Mouse (Mus musculus): ENCODE data around the gene Naa16. TPM values are rescaled to one million over a fixed set of nuclear protein-coding genes. Genes with fewer than 3 reads are reported as not detected.
"Not testable (repeated sequence)": the region's sequence is repeated elsewhere in the genome, so short reads cannot be mapped to it uniquely, and the experiment has no call there.

The Naa16 gene
- polyA plus RNA-seq (2015; fragmentation: Nextera tagmentation; extraction: Ambion mirVana) = 16.7 and 16.8 TPM in 2 replicates

GRCm38 (mm10) chr14:79390265-79390926, at the start of gene Naa16:
Naa16 (minus strand) TSS chr14:79390778.
- no peaks in the 10 kb centered on the region for H3K4me1 ChIP-seq (replicated peaks; ENCODE audit: control insufficient read depth, insufficient read depth, low read length)
- peaks cover 4% of the 10 kb centered on the region for H3K36me3 ChIP-seq (ENCODE audit: control insufficient read depth, insufficient read depth)
- peak; percentile 93 for ATAC-seq
- peak within 1 kb of the TSS; percentile 86 for H3K4me3 ChIP-seq (ENCODE audit: low read depth, low read length)
- peak within 1 kb of the TSS; percentile 76 for H3K9ac ChIP-seq (ENCODE audit: low read depth, low read length)
- under 1% methylated on average over 66 of the region's 71 CpGs for WGBS
- H3K27ac ChIP-seq (ENCODE audit: low read depth, low read length) = peak within 1 kb of the TSS; percentile 86
- no peaks in the 10 kb centered on the region for H3K27me3 ChIP-seq (replicated peaks; ENCODE audit: control insufficient read depth, insufficient read depth, low read length)
- peak; percentile 78 for TF ChIP-seq CTCF (IDR thresholded peaks at IDR 0.05; ENCODE audit: low read depth)
- H3K4me2 ChIP-seq (replicated peaks; ENCODE audit: low read depth) = peak within 1 kb of the TSS; percentile 72
- H3K9me3 ChIP-seq (ENCODE audit: control insufficient read depth) = no peaks in the 10 kb centered on the region

DNA sequence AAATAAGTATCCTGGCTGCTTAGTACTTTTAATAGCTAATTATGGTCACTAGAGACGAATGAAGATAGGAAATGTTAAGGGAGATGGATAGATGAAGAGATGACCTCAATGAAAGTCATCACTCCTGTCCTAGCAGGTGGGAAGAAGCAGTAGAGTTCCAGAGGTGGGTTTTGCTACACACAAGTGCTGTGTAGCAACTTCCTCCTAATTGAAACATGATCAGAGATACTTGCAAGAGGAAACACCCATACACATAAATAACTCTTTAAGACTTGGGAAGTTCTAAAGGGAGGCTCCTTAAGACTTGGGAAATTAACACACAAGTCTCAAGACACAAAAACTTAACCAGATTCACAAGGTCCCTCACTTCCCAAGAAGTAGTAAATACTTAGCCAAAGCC, 43.5 kb upstream of the Naa16 start:
- no peak overlapping the region for H3K4me2 ChIP-seq (replicated peaks; ENCODE audit: low read depth)
- no peak for ATAC-seq
- 89% methylated on average over 1 of the region's 1 CpGs for WGBS
- H3K36me3 ChIP-seq (ENCODE audit: control insufficient read depth, insufficient read depth) = no peaks in the 10 kb centered on the region
- no peak overlapping the region for H3K4me3 ChIP-seq (ENCODE audit: low read depth, low read length)
- H3K27me3 ChIP-seq (replicated peaks; ENCODE audit: control insufficient read depth, insufficient read depth, low read length) = no peaks in the 10 kb centered on the region
- no peak overlapping the region for H3K27ac ChIP-seq (ENCODE audit: low read depth, low read length)
- no peak overlapping the region for H3K9ac ChIP-seq (ENCODE audit: low read depth, low read length)
- H3K4me1 ChIP-seq (replicated peaks; ENCODE audit: control insufficient read depth, insufficient read depth, low read length) = no peaks in the 10 kb centered on the region
- no peaks in the 10 kb centered on the region for H3K9me3 ChIP-seq (ENCODE audit: control insufficient read depth)
- TF ChIP-seq CTCF (IDR thresholded peaks at IDR 0.05; ENCODE audit: low read depth) = no peak

DNA sequence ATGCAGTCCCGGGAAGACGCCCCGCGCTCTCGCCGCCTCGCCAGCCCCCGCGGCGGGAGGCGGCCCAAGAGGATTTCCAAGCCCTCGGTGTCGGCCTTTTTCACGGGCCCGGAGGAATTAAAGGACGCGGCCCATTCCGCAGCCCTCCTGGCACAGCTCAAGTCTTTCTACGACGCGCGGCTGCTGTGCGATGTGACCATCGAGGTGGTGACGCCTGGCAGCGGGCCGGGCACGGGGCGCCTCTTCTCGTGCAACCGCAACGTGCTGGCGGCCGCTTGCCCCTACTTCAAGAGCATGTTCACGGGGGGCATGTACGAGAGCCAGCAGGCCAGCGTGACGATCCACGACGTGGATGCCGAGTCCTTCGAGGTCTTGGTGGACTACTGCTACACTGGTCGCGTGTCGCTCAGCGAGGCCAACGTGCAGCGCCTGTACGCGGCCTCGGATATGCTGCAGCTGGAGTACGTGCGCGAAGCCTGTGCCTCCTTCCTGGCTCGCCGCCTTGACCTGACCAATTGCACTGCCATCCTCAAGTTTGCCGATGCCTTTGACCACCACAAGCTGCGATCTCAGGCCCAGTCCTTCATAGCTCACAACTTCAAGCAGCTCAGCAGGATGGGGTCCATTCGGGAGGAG, 36.3 kb upstream of the Naa16 start:
- peak; percentile 52 for ATAC-seq

GRCm38 (mm10) chr14:79425979-79426729, 35.6 kb upstream of the Naa16 start, which contains the start of gene Kbtbd7:
Kbtbd7 (plus strand) TSS chr14:79426511.
- peaks cover 8% of the 10 kb centered on the region; the same call in 1 of the 2 replicates for H3K36me3 ChIP-seq (ENCODE audit: control insufficient read depth, insufficient read depth)
- H3K27me3 ChIP-seq (replicated peaks; ENCODE audit: control insufficient read depth, insufficient read depth, low read length) = no peaks in the 10 kb centered on the region
- H3K4me1 ChIP-seq (replicated peaks; ENCODE audit: control insufficient read depth, insufficient read depth, low read length) = no peaks in the 10 kb centered on the region
- peak; percentile 100 for ATAC-seq
- H3K27ac ChIP-seq (ENCODE audit: low read depth, low read length) = peak within 1 kb of the TSS; percentile 74
- peak within 1 kb of the TSS; percentile 52 for H3K4me2 ChIP-seq (replicated peaks; ENCODE audit: low read depth)
- H3K4me3 ChIP-seq (ENCODE audit: low read depth, low read length) = peak within 1 kb of the TSS; percentile 36
- WGBS = under 1% methylated on average over 44 of the region's 44 CpGs
- no peak for TF ChIP-seq CTCF (IDR thresholded peaks at IDR 0.05; ENCODE audit: low read depth)
- no peak within 1 kb of the TSS for H3K9ac ChIP-seq (ENCODE audit: low read depth, low read length)
- no peaks in the 10 kb centered on the region for H3K9me3 ChIP-seq (ENCODE audit: control insufficient read depth)

More for the DNA sequence above, 36.3 kb upstream of the Naa16 start:
- H3K4me1 ChIP-seq (replicated peaks; ENCODE audit: control insufficient read depth, insufficient read depth, low read length); H3K27me3 ChIP-seq (replicated peaks; ENCODE audit: control insufficient read depth, insufficient read depth, low read length); H3K9ac ChIP-seq (ENCODE audit: low read depth, low read length); H3K9me3 ChIP-seq (ENCODE audit: control insufficient read depth); H3K36me3 ChIP-seq (ENCODE audit: control insufficient read depth, insufficient read depth): not testable (repeated sequence)
- Histone ChIP-seq H3K27ac (ENCODE audit: low read depth, low read length) (peak overlapping the region; percentile 74), H3K4me2 (replicated peaks; ENCODE audit: low read depth) (peak overlapping the region; percentile 52), H3K4me3 (ENCODE audit: low read depth, low read length) (peak overlapping the region; percentile 36)
- 48% methylated on average over 7 of the region's 59 CpGs for WGBS

DNA sequence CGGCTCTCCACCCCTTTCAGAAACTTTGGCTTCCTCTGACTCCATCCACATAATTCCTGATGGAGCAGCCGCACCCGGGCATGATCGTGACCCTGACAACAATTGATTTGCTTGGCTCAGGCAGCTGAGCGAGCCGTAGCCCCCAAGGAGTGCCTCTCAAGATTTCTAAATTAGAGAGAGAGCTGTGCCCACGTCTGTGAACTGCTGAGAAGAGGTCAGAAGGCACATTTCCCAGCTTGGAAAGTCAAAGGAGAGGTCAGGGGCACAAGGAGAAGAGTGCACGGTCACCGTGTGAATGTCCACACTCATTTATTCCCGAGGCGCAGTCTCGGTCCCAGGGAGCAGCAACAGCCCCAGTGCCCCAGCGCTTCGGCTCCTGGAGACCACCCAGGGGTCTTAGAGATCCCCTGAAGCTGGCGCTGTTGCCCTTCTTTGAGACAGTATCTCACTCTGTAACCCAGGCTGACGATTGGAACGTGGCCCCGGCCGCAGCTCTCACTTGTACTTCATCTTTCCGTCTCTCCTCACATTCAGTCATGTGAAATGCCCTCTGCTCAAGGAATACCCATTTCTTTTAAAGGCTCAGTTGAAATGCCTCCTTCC, 29.6 kb upstream of the Naa16 start:
- Histone ChIP-seq H3K36me3 (ENCODE audit: control insufficient read depth, insufficient read depth) (peaks cover 16% of the 10 kb centered on the region), H3K27ac (ENCODE audit: low read depth, low read length) (no peak overlapping the region), H3K9me3 (ENCODE audit: control insufficient read depth) (no peaks in the 10 kb centered on the region), H3K4me1 (replicated peaks; ENCODE audit: control insufficient read depth, insufficient read depth, low read length) (no peaks in the 10 kb centered on the region), H3K27me3 (replicated peaks; ENCODE audit: control insufficient read depth, insufficient read depth, low read length) (no peaks in the 10 kb centered on the region), H3K4me2 (replicated peaks; ENCODE audit: low read depth) (no peak overlapping the region), H3K9ac (ENCODE audit: low read depth, low read length) (no peak overlapping the region), H3K4me3 (ENCODE audit: low read depth, low read length) (no peak overlapping the region)
- no peak for ATAC-seq
- TF ChIP-seq CTCF (IDR thresholded peaks at IDR 0.05; ENCODE audit: low read depth) = no peak
- 73% methylated on average over 20 of the region's 20 CpGs for WGBS

- Histone ChIP-seq H3K4me2 (replicated peaks; ENCODE audit: low read depth) (no peak overlapping the region), H3K36me3 (ENCODE audit: control insufficient read depth, insufficient read depth) (peaks cover 25% of the 10 kb centered on the region; the same call in 1 of the 2 replicates), H3K27me3 (replicated peaks; ENCODE audit: control insufficient read depth, insufficient read depth, low read length) (no peaks in the 10 kb centered on the region), H3K27ac (ENCODE audit: low read depth, low read length) (no peak overlapping the region), H3K4me1 (replicated peaks; ENCODE audit: control insufficient read depth, insufficient read depth, low read length) (no peaks in the 10 kb centered on the region), H3K9me3 (ENCODE audit: control insufficient read depth) (no peaks in the 10 kb centered on the region), H3K4me3 (ENCODE audit: low read depth, low read length) (no peak overlapping the region), H3K9ac (ENCODE audit: low read depth, low read length) (no peak overlapping the region)
- TF ChIP-seq CTCF (IDR thresholded peaks at IDR 0.05; ENCODE audit: low read depth) = no peak
- WGBS = 79% methylated on average over 6 of the region's 6 CpGs
- no peak for ATAC-seq
Measured at GRCm38 (mm10) chr14:79413121-79413520, 22.5 kb upstream of the Naa16 start.
